In the genomic region with DNA sequence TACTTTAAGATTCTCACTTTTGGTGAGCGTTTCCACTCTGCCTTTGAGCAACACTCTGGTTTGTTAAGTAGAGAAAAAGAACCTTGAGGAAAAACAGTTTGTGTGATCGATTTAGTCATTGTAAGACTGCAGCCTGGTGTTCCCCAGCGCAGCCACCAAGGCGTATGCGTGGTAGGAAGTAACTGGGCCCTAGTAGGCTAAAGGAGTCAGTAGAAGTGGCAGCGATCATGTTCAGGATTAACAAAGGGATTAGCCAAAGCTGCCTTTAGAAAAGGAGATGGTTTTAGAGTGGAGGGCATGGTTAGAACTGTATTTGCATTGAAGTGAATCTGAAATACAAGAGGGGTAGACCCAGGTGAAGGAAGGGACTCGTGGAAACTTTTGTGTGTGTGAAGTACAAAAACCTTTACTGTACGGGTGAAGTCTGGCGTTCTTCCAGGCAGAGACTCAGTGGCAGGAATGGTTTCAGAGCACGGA, we compare ENCODE assay signal across 8 mouse cellular contexts. TPM values are rescaled to one million over a fixed set of nuclear protein-coding genes. Genes with fewer than 3 reads are reported as not detected.
DNase-seq lines count a peak whose midpoint lies in the region; ATAC-seq and TF ChIP-seq lines count a peak whose summit lies in the region.

No protein-coding gene starts in this region.

- peak overlapping the region; percentile 91 for H3K4me2 ChIP-seq in heart, embryonic 11.5 days
- peak overlapping the region; percentile 92 for H3K4me2 ChIP-seq in intestine, embryonic 15.5 days (replicated peaks)
- H3K4me2 ChIP-seq in midbrain, postnatal 0 days (ENCODE audit: low read depth, low read length, poor library complexity, severe bottlenecking) = peak overlapping the region; percentile 92

- H3K27ac ChIP-seq in heart, embryonic 11.5 days (ENCODE audit: low read depth, low read length) = peak overlapping the region; percentile 66; the same call in 1 of the 2 replicates
- no peak overlapping the region for H3K27ac ChIP-seq in intestine, embryonic 15.5 days
- H3K27ac ChIP-seq in midbrain, postnatal 0 days (ENCODE audit: low read depth, low read length) = peak overlapping the region; percentile 91

- peak overlapping the region; percentile 92 for H3K4me3 ChIP-seq in heart, embryonic 11.5 days (ENCODE audit: low read depth, low read length)
- peak overlapping the region; percentile 94 for H3K4me3 ChIP-seq in intestine, embryonic 15.5 days (replicated peaks)
- peak overlapping the region; percentile 92 for H3K4me3 ChIP-seq in midbrain, postnatal 0 days (ENCODE audit: low read depth, low read length)

- H3K36me3 ChIP-seq in heart, embryonic 11.5 days (ENCODE audit: control insufficient read depth, insufficient read depth, low read length) = no peaks in the 10 kb centered on the region
- H3K36me3 ChIP-seq in intestine, embryonic 15.5 days = no peaks in the 10 kb centered on the region
- H3K36me3 ChIP-seq in midbrain, postnatal 0 days (ENCODE audit: insufficient read depth, low read length) = no peaks in the 10 kb centered on the region

- H3K9ac ChIP-seq in heart, embryonic 11.5 days (ENCODE audit: low read depth, low read length) = peak overlapping the region; percentile 93
- H3K9ac ChIP-seq in intestine, embryonic 15.5 days = peak overlapping the region; percentile 94; the same call in 1 of the 2 replicates
- peak overlapping the region; percentile 93 for H3K9ac ChIP-seq in midbrain, postnatal 0 days (replicated peaks; ENCODE audit: low read length, poor library complexity, severe bottlenecking)

- ATAC-seq in heart, embryonic 11.5 days (replicated peaks; ENCODE audit: insufficient number of reproducible peaks, low FRiP score, low TSS enrichment) = no peak
- ATAC-seq in intestine, embryonic 15.5 days = no peak
- no peak for ATAC-seq in midbrain, postnatal 0 days (ENCODE audit: low FRiP score)

- H3K27me3 ChIP-seq in heart, embryonic 11.5 days (ENCODE audit: control insufficient read depth, insufficient read depth, low read length) = no peaks in the 10 kb centered on the region
- no peaks in the 10 kb centered on the region for H3K27me3 ChIP-seq in intestine, embryonic 15.5 days (replicated peaks)
- no peaks in the 10 kb centered on the region for H3K27me3 ChIP-seq in midbrain, postnatal 0 days (ENCODE audit: insufficient read depth, low read length)

- no peak for TF ChIP-seq CTCF in midbrain, postnatal 0 days (IDR thresholded peaks at IDR 0.05)

- DNase-seq in heart, adult 18-20 months = no peak
- peak; percentile 27 for DNase-seq in CD4-positive helper T cell, adult 2 months (ENCODE audit: low read depth, low spot score)
- peak; percentile 37 for DNase-seq in embryo, embryonic 9.5 days (ENCODE audit: extremely low spot score)
- peak; percentile 31 for DNase-seq in midbrain, postnatal 0 days (ENCODE audit: low spot score)
- DNase-seq in frontal cortex, postnatal 14 days (ENCODE audit: low spot score in 2 of 2) = no peak
- no peak for DNase-seq in adrenal gland, postnatal 14 days

- WGBS in heart, embryonic 11.5 days (ENCODE audit: insufficient replicate concordance) = 6% methylated on average over 10 of the region's 10 CpGs
- WGBS in intestine, embryonic 15.5 days = 7% methylated on average over 10 of the region's 10 CpGs
- 2% methylated on average over 10 of the region's 10 CpGs for WGBS in midbrain, postnatal 0 days

- H3K9me3 ChIP-seq in heart, embryonic 11.5 days (replicated peaks; ENCODE audit: control insufficient read depth, low read length) = no peaks in the 10 kb centered on the region
- no peaks in the 10 kb centered on the region for H3K9me3 ChIP-seq in intestine, embryonic 15.5 days
- H3K9me3 ChIP-seq in midbrain, postnatal 0 days (ENCODE audit: low read length) = no peaks in the 10 kb centered on the region

- peaks cover 24% of the 10 kb centered on the region for H3K4me1 ChIP-seq in heart, embryonic 11.5 days (ENCODE audit: control insufficient read depth, insufficient read depth, low read length)
- 0 out of 2 replicates have a peak, but pooled peaks cover 3% of the 10 kb centered on the region for H3K4me1 ChIP-seq in intestine, embryonic 15.5 days (replicated peaks)
- peaks cover 4% of the 10 kb centered on the region; the same call in 1 of the 2 replicates for H3K4me1 ChIP-seq in midbrain, postnatal 0 days (ENCODE audit: insufficient read depth, low read length)

RNA-seq across cellular contexts. Expression of a gene that starts 1.4 kb away (rescaled TPM):
- 24.1 and 29.0 TPM in 2 replicates for polyA plus RNA-seq in heart, embryonic 11.5 days (2014; fragmentation: Nextera tagmentation; extraction: Ambion mirVana)
- 10 to 100 TPM in 1 of 2 experiments, 1 to 10 TPM in 1; 9.7 to 11.8 TPM for total RNA-seq in heart, adult 18-20 months (2021)
- 10.2 and 11.1 TPM in 2 replicates for polyA plus RNA-seq in intestine, embryonic 15.5 days (2015; fragmentation: Nextera tagmentation; extraction: Ambion mirVana)
- total RNA-seq in midbrain, postnatal 0 days (2014; rRNA removed) = 38.9 and 40.3 TPM in 2 replicates
- polyA plus RNA-seq in midbrain, postnatal 0 days (2015; fragmentation: Nextera tagmentation; extraction: Ambion mirVana) = 6.8 and 7.2 TPM in 2 replicates
- total RNA-seq in adrenal gland, postnatal 14 days (2021) = 18.0 and 18.9 TPM in 2 replicates

RNA-seq across cellular contexts. Expression of a gene that starts 31.2 kb away (rescaled TPM):
- 76.4 and 85.5 TPM in 2 replicates for polyA plus RNA-seq in heart, embryonic 11.5 days (2014; fragmentation: Nextera tagmentation; extraction: Ambion mirVana)
- 10 to 100 TPM; 35.6 to 40.2 TPM for total RNA-seq in heart, adult 18-20 months (2021)
- polyA plus RNA-seq in intestine, embryonic 15.5 days (2015; fragmentation: Nextera tagmentation; extraction: Ambion mirVana) = 107 and 114 TPM in 2 replicates
- total RNA-seq in midbrain, postnatal 0 days (2014; rRNA removed) = 24.1 and 46.7 TPM in 2 replicates
- polyA plus RNA-seq in midbrain, postnatal 0 days (2015; fragmentation: Nextera tagmentation; extraction: Ambion mirVana) = 116 and 125 TPM in 2 replicates
- total RNA-seq in adrenal gland, postnatal 14 days (2021) = 81.4 and 90.2 TPM in 2 replicates

RNA-seq across cellular contexts. Expression of a gene that starts 51.9 kb away (rescaled TPM):
- polyA plus RNA-seq in heart, embryonic 11.5 days (2014; fragmentation: Nextera tagmentation; extraction: Ambion mirVana) = 127 and 128 TPM in 2 replicates
- total RNA-seq in heart, adult 18-20 months (2021) = 10 to 100 TPM; 21.6 to 22.5 TPM
- polyA plus RNA-seq in intestine, embryonic 15.5 days (2015; fragmentation: Nextera tagmentation; extraction: Ambion mirVana) = 165 and 179 TPM in 2 replicates
- total RNA-seq in midbrain, postnatal 0 days (2014; rRNA removed) = 37.0 and 48.2 TPM in 2 replicates
- 131 and 140 TPM in 2 replicates for polyA plus RNA-seq in midbrain, postnatal 0 days (2015; fragmentation: Nextera tagmentation; extraction: Ambion mirVana)
- 36.2 and 41.7 TPM in 2 replicates for total RNA-seq in adrenal gland, postnatal 14 days (2021)

Comparison
In these comparisons a context has a peak if more than half of its experiments do, and no peak if none do; other contexts are left out.
1. DNase-seq: peak in CD4-positive helper T cell, adult 2 months (single experiment), embryo, embryonic 9.5 days (single experiment) and midbrain, postnatal 0 days (single experiment); none in heart, adult 18-20 months (0 of 2), frontal cortex, postnatal 14 days (0 of 2) and adrenal gland, postnatal 14 days (single experiment).
2. Peak in every context shown above with its lines, with median percentiles within 50 percentile points of each other: H3K4me2 ChIP-seq, H3K4me3 ChIP-seq and H3K9ac ChIP-seq.